Comparison of ENCODE assay signal across 19 mouse cellular contexts in the genomic region with DNA sequence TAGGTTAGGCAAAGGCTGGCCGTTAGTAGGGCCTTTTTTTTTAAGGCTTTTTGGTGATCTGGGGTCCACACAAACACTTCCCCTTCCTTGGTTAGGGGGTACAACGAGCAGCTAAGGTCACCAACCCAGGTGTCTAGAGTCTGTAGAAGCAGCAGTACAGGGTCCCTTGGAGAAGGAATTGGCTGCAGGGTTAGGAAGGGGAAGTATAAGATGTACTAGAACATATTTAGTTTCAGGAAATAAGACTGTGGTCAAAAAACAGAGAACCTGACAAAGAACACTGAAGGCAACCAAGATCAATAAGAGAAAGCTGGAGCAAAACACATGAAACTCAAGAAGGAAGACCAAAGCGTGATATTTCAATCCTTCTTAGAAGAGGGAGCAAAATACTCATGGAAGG. TPM values are rescaled to one million over a fixed set of nuclear protein-coding genes. Genes with fewer than 3 reads are reported as not detected.
"Had no signal": no experiment of that assay in that cellular context is flagged by ENCODE, and none has a peak within 500 bp of the region (broad histone marks: within the 10 kb centered on the region; RNA-seq: fewer than 3 reads in every experiment).

No protein-coding gene starts in this region.

- DNase-seq: lung, adult 18-20 months; lung, embryonic 14.5 days; lung, postnatal 10 days; lung, postnatal 4 days; midbrain, embryonic 14.5 days; retina, postnatal 1 day; right cerebral cortex, adult 18-20 months; right cerebral cortex, postnatal 25 days; right cerebral cortex, postnatal 4 days; spleen, adult 18-20 months; thymus, adult 18-20 months; thymus, postnatal 14 days; thymus, postnatal 36 days had no signal

- H3K4me3 ChIP-seq: midbrain, embryonic 10.5 days; midbrain, embryonic 12.5 days; myocyte; neural tube, embryonic 13.5 days; neural tube, embryonic 15.5 days had no signal

- H3K36me3 ChIP-seq: midbrain, embryonic 10.5 days; midbrain, embryonic 12.5 days; neural tube, embryonic 13.5 days; neural tube, embryonic 15.5 days had no signal

- H3K4me1 ChIP-seq: midbrain, embryonic 10.5 days; midbrain, embryonic 12.5 days; neural tube, embryonic 13.5 days; neural tube, embryonic 15.5 days had no signal

- H3K9me3 ChIP-seq: midbrain, embryonic 10.5 days; midbrain, embryonic 12.5 days; neural tube, embryonic 13.5 days; neural tube, embryonic 15.5 days had no signal

- H3K27ac ChIP-seq: midbrain, embryonic 10.5 days; midbrain, embryonic 12.5 days; neural tube, embryonic 13.5 days; neural tube, embryonic 15.5 days had no signal

- H3K27me3 ChIP-seq: midbrain, embryonic 12.5 days; neural tube, embryonic 13.5 days; neural tube, embryonic 15.5 days had no signal

- H3K9ac ChIP-seq: lung, embryonic 14.5 days; midbrain, embryonic 12.5 days; neural tube, embryonic 13.5 days; neural tube, embryonic 15.5 days had no signal

- ATAC-seq: midbrain, embryonic 16.5 days had no signal

- H3K4me2 ChIP-seq: lung, embryonic 14.5 days; midbrain, embryonic 12.5 days; neural tube, embryonic 13.5 days; neural tube, embryonic 15.5 days had no signal

RNA-seq across cellular contexts. Expression of gene Slc27a2, which starts 21.6 kb away (rescaled TPM):
- polyA plus RNA-seq: myocyte had no signal

RNA-seq across cellular contexts. Expression of gene Atp8b4, which starts 30.1 kb away (rescaled TPM):
- polyA plus RNA-seq: midbrain, embryonic 16.5 days; neural tube, embryonic 13.5 days had no signal
